Mouse (Mus musculus) cerebellum, postnatal 10 days (tissue): ENCODE results near the gene Fam222a.

ENCODE experiments used
- DNase-seq, 2 experiments: peaks; one replicate each; pipeline ENCODE4 v3.0.0; 2021; ENCODE audit warnings: mixed read lengths in 2 of 2

Gene Fam222a

DNA sequence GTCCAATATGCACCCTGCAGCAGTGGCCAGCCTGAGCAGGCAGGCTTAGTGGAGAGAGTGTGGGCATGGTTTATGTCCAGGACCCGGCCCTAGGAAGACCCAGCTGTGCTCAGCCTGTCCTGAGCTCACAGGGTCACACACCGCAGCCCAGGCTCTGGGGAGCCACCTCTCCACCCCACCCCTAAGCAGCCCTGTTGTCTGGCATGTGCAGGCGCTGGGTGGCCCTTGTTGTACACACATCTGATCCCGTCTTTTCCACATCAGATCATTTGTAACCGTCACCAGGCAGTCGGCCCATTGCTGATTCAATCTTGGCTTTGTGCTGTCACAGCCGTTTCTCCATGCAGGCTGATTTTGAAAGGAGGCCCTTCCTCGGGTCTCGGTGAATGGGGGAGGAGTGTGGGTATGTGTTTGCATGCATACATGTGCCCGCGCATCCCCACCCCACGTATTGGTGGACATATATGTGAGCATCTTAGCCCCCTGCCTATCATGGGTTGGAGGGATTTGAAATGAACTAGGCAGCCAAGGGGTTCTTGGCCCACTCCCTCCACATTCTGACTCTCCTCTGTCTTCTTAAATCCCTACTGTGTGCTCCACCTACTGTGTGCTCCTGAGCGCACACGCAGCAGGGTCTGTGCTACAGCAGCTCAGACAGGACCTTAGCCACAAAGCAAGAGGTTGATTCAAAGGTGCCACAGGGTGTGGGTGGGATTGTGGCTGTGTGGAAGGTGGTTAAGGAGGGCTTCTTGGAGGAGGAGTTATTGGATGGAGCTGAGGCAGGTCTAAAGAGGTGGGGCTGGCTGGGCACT is 16.7 kb downstream of the Fam222a start:
- peak; percentile 60 to 64 for DNase-seq

GRCm38 (mm10) chr5:114585682-114586081 is 17.9 kb downstream of the Fam222a start:
- no peak for DNase-seq

DNA sequence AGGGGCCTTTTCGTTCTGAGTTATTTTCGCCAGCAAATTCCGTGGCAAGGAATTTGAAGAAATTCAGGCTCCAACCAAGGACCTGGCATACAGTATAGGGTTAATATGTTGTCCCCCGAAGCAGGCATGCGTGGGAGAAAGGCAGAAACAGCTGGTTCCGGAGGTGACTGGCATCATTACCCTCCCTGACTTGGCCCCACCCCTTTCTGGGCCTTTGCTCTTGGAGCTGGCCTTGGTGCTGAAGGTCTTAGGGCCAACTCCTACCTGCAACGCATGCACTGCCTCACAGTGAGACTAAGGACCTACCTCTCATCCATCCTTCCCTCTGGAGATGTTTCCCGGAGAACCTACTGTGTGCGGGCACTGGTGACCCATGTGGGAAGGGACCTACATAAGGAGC is 20.1 kb downstream of the Fam222a start:
- no peak for DNase-seq

- no peak for DNase-seq
These were observed 20.6 kb downstream of the Fam222a start for GRCm38 (mm10) chr5:114588416-114588815.

GRCm38 (mm10) chr5:114589026-114589425 is 21.2 kb downstream of the Fam222a start:
- DNase-seq = no peak

GRCm38 (mm10) chr5:114589454-114589853 is 21.6 kb downstream of the Fam222a start:
- no peak for DNase-seq

GRCm38 (mm10) chr5:114590043-114590913 is 22.5 kb downstream of the Fam222a start:
- peak; percentile 57 to 64 for DNase-seq

GRCm38 (mm10) chr5:114591151-114591561 is 23.3 kb downstream of the Fam222a start:
- peak; percentile 50 to 71 for DNase-seq

DNA sequence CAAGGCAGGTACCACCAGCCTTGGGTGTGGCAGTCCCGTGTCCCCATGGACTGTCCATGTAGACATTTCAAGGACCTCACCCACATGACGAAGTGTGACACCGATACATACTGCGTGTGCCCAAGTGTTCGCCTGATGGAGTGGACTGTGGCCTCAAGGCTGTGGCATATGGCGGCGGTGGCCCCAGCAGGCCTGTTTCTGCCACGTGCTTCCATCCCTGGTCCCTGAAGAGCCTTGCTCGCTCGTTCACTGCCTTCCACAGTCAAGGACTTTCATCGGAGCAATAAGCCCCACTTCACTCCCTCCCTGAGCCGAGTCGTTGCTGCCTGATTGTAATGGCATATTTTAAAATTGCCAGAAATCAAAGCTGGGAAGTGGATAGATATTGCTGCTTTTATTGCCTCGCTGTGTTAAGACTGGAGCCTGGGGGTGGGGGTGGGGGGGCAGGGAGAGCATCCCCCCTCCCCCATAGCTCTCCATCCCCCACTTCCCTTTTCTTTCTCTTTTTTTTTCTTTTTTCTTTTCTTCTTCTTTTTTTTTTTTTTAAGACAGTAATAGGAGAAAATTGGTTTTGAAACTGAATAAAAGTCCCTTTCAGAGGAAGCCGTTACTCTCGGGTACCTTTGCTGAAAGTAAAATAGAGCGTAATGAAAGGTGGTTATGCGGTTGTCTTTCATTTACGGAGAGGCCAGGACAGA is 24.8 kb downstream of the Fam222a start:
- DNase-seq = peak in 1 of 2 experiments; percentile 38

DNA sequence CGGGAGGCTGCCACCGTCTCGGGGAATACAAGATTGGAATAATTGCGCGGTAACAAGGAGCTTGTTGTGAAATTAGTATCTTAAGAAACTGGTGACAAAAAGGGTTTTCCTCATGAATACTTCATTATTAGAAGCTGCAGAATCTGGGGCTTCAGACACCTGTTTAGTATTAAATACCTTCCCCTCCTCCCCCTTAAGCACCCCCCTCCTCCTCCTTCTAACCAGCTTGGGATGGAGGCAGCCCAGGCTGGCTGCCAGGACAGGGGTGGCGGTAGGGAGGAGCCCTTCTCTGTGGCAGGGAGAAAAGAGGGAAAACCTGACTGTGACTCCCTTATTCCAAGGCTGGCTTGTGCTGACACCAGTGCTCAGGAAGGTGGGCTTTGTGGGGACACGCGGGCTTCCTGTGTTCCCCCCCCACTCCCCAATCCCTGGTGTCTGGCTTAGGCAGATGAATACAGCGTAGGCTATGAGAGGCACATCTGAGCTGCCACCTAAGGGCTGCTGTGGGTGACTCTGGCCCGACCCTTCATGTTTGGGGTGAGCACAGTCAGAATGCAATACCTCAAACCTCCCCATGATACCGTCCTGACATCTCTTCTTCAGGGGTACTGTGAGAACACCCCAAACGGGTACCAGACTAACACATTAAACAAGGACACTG is 25.5 kb downstream of the Fam222a start:
- no peak for DNase-seq

GRCm38 (mm10) chr5:114593949-114594348 is 26.1 kb downstream of the Fam222a start:
- DNase-seq = peak in 1 of 2 experiments; percentile 27

DNA sequence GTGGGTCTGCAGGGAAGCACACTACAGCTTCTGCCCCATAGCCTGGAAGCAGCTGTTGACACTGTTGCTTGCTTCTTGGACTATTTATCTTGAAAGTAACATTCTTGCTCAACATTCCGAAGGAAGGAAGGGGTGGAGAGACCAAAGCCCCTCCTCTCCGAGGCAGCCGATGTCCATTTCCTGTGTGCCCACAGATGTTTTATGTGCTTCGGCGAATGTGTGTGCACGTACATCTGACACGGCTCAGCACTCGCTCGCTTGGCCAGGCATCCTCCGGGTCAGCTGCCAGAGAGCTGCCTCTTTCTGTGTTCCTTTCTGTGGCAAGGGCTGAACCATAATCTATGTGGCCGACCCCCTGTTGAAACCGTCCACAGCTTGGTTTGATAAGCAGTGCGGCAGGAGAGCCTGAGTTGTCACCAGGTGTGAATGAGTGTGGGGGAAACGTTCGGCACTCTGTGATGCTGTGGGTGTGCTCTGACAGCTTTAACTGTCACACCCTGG is 27.0 kb downstream of the Fam222a start:
- no peak for DNase-seq

GRCm38 (mm10) chr5:114596604-114597003 is 28.8 kb downstream of the Fam222a start:
- no peak for DNase-seq

DNA sequence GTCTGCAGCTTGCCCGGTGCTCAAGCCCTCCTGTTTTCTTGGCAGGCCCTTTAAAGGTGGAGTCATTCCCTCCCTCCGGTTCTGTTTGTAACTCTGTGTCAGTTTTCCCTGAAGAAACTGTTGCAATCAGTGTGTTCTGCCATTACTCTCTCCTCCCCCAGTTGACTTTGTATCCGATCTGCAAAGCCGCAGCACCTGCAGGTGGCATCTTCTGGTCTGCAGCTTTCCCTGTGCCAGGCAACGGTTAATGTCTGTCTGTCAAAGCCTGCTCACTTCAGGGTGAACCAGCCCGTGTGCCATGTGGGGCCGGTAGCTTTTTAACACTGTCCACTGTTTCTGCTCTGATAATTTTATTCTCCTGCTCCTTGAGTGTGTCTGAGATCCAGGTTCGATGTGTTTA is 29.4 kb downstream of the Fam222a start:
- no peak for DNase-seq

- no peak for DNase-seq
These were observed 29.8 kb downstream of the Fam222a start for GRCm38 (mm10) chr5:114597652-114598051.

DNA sequence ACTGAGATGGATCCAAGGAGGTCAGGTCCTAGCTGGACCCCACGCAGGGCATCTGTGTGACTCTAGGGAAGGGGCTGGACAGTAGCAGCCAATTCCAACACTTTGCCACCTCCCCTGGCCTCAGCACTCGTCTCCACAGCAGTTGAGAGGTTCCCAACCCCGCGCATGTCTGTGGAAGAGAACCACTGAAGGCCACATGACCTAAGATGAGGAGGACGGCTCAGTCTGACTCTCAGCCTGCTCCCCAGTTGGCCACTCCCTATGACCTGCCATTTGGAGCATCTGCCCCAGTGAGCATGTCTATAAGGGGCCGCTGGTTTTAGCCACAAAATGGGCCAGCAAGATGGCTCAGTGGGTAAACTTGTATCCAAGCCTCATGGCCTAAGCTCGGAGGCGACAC is 34.2 kb downstream of the Fam222a start:
- no peak for DNase-seq

GRCm38 (mm10) chr5:114603975-114604374 is 36.2 kb downstream of the Fam222a start:
- DNase-seq = no peak

- DNase-seq = peak; percentile 67 to 78
These were observed 37.0 kb downstream of the Fam222a start for GRCm38 (mm10) chr5:114604781-114605290.

DNA sequence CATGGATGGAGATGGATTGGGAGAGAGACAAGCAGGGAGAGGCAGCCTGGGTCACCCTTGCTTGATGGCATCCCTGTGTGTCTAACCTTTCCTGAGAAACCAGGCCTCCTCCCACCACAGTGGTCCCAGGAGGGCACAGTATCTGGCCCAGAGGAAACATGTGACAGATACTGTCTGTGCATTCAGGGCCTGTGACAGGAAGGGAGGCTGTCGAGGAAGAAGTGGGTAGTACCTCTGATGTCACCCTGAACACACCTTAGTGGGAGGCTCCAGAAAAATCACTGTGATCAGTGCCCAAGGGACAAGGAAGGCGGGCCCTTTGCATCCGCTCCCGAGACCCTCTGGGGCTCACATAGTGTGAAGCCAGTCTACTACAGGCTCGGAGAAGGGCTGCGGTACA is 38.2 kb downstream of the Fam222a start:
- DNase-seq = no peak

DNA sequence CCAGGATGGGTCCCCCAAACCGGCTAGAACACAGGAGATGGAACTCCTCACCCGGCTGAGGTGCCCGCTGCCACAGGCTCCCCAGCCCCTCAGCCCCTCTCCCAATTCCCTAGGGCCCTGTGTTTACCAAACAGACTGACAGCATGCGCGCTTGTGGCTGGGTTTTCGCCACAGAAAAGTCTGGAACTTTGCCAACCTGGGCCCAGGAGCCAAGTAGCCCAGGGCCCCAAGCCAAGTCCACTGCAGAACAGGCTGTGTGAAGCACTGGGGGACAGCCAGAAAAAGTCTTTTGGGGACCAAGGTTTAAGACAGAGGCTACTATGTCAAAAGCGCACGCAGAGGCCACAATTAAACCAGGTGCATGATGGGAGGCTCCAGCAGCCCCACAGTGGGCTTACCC is 39.8 kb downstream of the Fam222a start:
- DNase-seq = peak; percentile 96 to 97

DNA sequence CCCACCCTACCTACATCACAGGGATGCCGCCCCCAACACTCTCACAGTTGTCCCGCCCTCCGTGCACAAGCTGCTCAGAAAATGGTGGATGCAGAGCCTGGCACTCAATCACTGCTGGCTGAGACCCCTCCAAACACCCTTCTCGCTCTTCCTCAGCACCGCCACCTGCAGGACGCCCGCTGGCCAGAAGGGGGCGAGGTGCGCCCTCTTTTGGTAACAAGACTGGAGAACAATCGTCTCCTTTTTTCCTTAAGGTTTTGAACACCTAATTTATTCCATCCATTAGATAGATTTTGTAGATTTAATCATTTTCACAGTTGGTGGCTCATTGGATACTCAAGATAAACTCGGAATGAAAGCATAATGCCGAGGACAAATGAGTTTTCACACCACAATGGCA is 40.7 kb downstream of the Fam222a start:
- peak; percentile 97 to 98 for DNase-seq

GRCm38 (mm10) chr5:114611256-114611655 is 43.4 kb downstream of the Fam222a start:
- DNase-seq = no peak
